Mouse (Mus musculus): ENCODE results near the gene Sh3bp5.

GRCm38 (mm10) chr14:31469711-31470110, 33.8 kb upstream of the Sh3bp5 start:
- TF ChIP-seq POLR2A (IDR thresholded peaks at IDR 0.05; ENCODE audit: control insufficient read depth, extremely low read depth, insufficient read depth, low read length, poor library complexity), result no peak
- TF ChIP-seq CTCF (IDR thresholded peaks at IDR 0.05; ENCODE audit: borderline replicate concordance, control insufficient read depth, extremely low read depth, insufficient read depth, low read length, poor library complexity), result no peak

Measured in thymus, adult 2 months (tissue).